Mouse (Mus musculus): ENCODE data around the gene Psg17. TPM values are rescaled to one million over a fixed set of nuclear protein-coding genes. Genes with fewer than 3 reads are reported as not detected.

The Psg17 gene
- total RNA-seq, 2 experiments from 2014 or later, result not detected

- intact Hi-C loops (cut with DNase I), result no loop called here
- DNase-seq (ENCODE audit: low spot score in 2 of 2), result no peak
Observed at GRCm38 (mm10) chr7:18779337-18779781, 42.0 kb downstream of the Psg17 start.

Other genes with a start within 250 kb of the Psg17 start
- not detected for gene Psg23, start 205.1 kb downstream of the Psg17 start, total RNA-seq (2021)
- gene Psg21, start 164.9 kb downstream of the Psg17 start, total RNA-seq (2021), result not detected
- not detected for gene Psg20, start 135.4 kb downstream of the Psg17 start, total RNA-seq (2021)
- not detected for gene Psg22, start 103.5 kb downstream of the Psg17 start, total RNA-seq (2021)
- gene Psg19, start 23.1 kb downstream of the Psg17 start, total RNA-seq (2021), result not detected
- 1 to 10 TPM; 1.8 to 2.1 TPM for gene Mill2, start 18.4 kb upstream of the Psg17 start, total RNA-seq (2021)
- gene Pglyrp1, start 49.7 kb upstream of the Psg17 start, total RNA-seq (2021), result 10 to 100 TPM; 23.2 to 26.3 TPM
- gene Ccdc61, start 88.8 kb upstream of the Psg17 start, total RNA-seq (2021), result 10 to 100 TPM in 1 of 2 experiments, 1 to 10 TPM in 1; 9.9 to 10.5 TPM
- gene Nova2, start 104.3 kb upstream of the Psg17 start, total RNA-seq (2021), result 10 to 100 TPM; 78.2 to 84.6 TPM
- under 1 TPM; 0.53 to 0.76 TPM for gene Nanos2, start 165.8 kb upstream of the Psg17 start, total RNA-seq (2021)
- gene Mypop, start 169.6 kb upstream of the Psg17 start, total RNA-seq (2021), result 10 to 100 TPM; 50.4 to 53.3 TPM
- gene Irf2bp1, start 182.4 kb upstream of the Psg17 start, total RNA-seq (2021), result 10 to 100 TPM; 46.7 to 48.3 TPM
- not detected for gene Foxa3, start 201.9 kb upstream of the Psg17 start, total RNA-seq (2021)
- gene Sympk, start 202.8 kb upstream of the Psg17 start, total RNA-seq (2021), result 100 to 1,000 TPM; 122 to 133 TPM
- gene Rsph6a, start 233.1 kb upstream of the Psg17 start, total RNA-seq (2021), result under 1 TPM; 0.14 to 0.30 TPM

Measured in left cerebral cortex, postnatal 25 days (tissue).